Mouse (Mus musculus): ENCODE measurements around the gene Kif21b. TPM values are rescaled to one million over a fixed set of nuclear protein-coding genes. Genes with fewer than 3 reads are reported as not detected.

Gene Kif21b
- polyA plus RNA-seq, 3 experiments from 2014 or later: 23.8 to 43.9 (median 33.8) TPM

Other genes with a start within 250 kb of the Kif21b start
- gene Pkp1, start 212.2 kb upstream of the Kif21b start, polyA plus RNA-seq (2017; shearing (Covaris generic)): not detected
- gene Igfn1, start 125.0 kb upstream of the Kif21b start, polyA plus RNA-seq (2017; shearing (Covaris generic)): not detected
- gene Tmem9, start 123.2 kb upstream of the Kif21b start, polyA plus RNA-seq (2017; shearing (Covaris generic)): 10 to 100 TPM; 20.7 to 39.2 (median 32.3) TPM
- gene Ascl5, start 80.6 kb upstream of the Kif21b start, polyA plus RNA-seq (2017; shearing (Covaris generic)): not detected
- 1 to 10 TPM; 2.7 to 5.0 (median 4.9) TPM for gene Cacna1s, start 78.6 kb upstream of the Kif21b start, polyA plus RNA-seq (2017; shearing (Covaris generic))
- not detected for gene Mroh3, start 81.4 kb downstream of the Kif21b start, polyA plus RNA-seq (2017; shearing (Covaris generic))
- gene Inava, start 102.9 kb downstream of the Kif21b start, polyA plus RNA-seq (2017; shearing (Covaris generic)): under 1 TPM in 1 of 3 experiments, not detected in 2; 0.11 TPM
- not detected for gene Gpr25, start 129.5 kb downstream of the Kif21b start, polyA plus RNA-seq (2017; shearing (Covaris generic))
- gene Camsap2, start 214.7 kb downstream of the Kif21b start, polyA plus RNA-seq (2017; shearing (Covaris generic)): 1 to 10 TPM; 2.2 to 6.3 (median 5.8) TPM

All from inflammation-experienced regulatory T-cells, adult 6 months (primary cell).